Mouse (Mus musculus): ENCODE results near the gene Pygm. TPM values are rescaled to one million over a fixed set of nuclear protein-coding genes. Genes with fewer than 3 reads are reported as not detected.

Pygm gene
- polyA plus RNA-seq, 1 experiment from 2014 or later = 2.3 TPM

- peaks cover 9% of the 10 kb centered on the region for H3K4me1 ChIP-seq
- no peak overlapping the region for H3K27ac ChIP-seq (replicated peaks)
- no peaks in the 10 kb centered on the region for H3K36me3 ChIP-seq
- WGBS = 59% methylated on average over 6 of the region's 6 CpGs
- peaks cover 12% of the 10 kb centered on the region for H3K27me3 ChIP-seq
- no peaks in the 10 kb centered on the region for H3K9me3 ChIP-seq
- no peak overlapping the region for H3K4me2 ChIP-seq (replicated peaks)
- no peak overlapping the region for H3K9ac ChIP-seq (replicated peaks)
- ATAC-seq (ENCODE audit: low FRiP score, low read depth) = no peak
- no peak overlapping the region for H3K4me3 ChIP-seq
Observed at GRCm38 (mm10) chr19:6390251-6390650, 6.1 kb downstream of the Pygm start.

GRCm38 (mm10) chr19:6392743-6393393 lies 8.7 kb downstream of the Pygm start:
- 95% methylated on average over 14 of the region's 14 CpGs for WGBS
- Histone ChIP-seq H3K36me3 (no peaks in the 10 kb centered on the region), H3K9ac (replicated peaks) (no peak overlapping the region), H3K27me3 (peaks cover 18% of the 10 kb centered on the region), H3K4me3 (no peak overlapping the region), H3K9me3 (no peaks in the 10 kb centered on the region), H3K4me1 (peaks cover 9% of the 10 kb centered on the region), H3K4me2 (replicated peaks) (no peak overlapping the region), H3K27ac (replicated peaks) (no peak overlapping the region)
- ATAC-seq (ENCODE audit: low FRiP score, low read depth) = no peak

GRCm38 (mm10) chr19:6393637-6394036 lies 9.4 kb downstream of the Pygm start:
- Histone ChIP-seq H3K4me3 (no peak overlapping the region), H3K9me3 (no peaks in the 10 kb centered on the region), H3K27me3 (peaks cover 19% of the 10 kb centered on the region), H3K36me3 (no peaks in the 10 kb centered on the region), H3K4me2 (replicated peaks) (no peak overlapping the region), H3K27ac (replicated peaks) (no peak overlapping the region), H3K9ac (replicated peaks) (no peak overlapping the region), H3K4me1 (peaks cover 14% of the 10 kb centered on the region)
- 88% methylated on average over 16 of the region's 16 CpGs for WGBS
- ATAC-seq (ENCODE audit: low FRiP score, low read depth) = no peak

- Histone ChIP-seq H3K4me1 (peaks cover 27% of the 10 kb centered on the region), H3K27me3 (peaks cover 27% of the 10 kb centered on the region), H3K4me2 (replicated peaks) (no peak overlapping the region), H3K9me3 (no peaks in the 10 kb centered on the region), H3K36me3 (no peaks in the 10 kb centered on the region), H3K9ac (replicated peaks) (no peak overlapping the region), H3K4me3 (no peak overlapping the region), H3K27ac (replicated peaks) (no peak overlapping the region)
- no peak for ATAC-seq (ENCODE audit: low FRiP score, low read depth)
- WGBS = 92% methylated on average over 5 of the region's 5 CpGs
Observed at GRCm38 (mm10) chr19:6396237-6396636, 12.0 kb downstream of the Pygm start.

- Histone ChIP-seq H3K4me2 (replicated peaks) (no peak overlapping the region), H3K36me3 (no peaks in the 10 kb centered on the region), H3K4me1 (peaks cover 34% of the 10 kb centered on the region), H3K4me3 (no peak overlapping the region), H3K9me3 (no peaks in the 10 kb centered on the region), H3K27ac (replicated peaks) (no peak overlapping the region), H3K27me3 (peaks cover 42% of the 10 kb centered on the region), H3K9ac (replicated peaks) (no peak overlapping the region)
- whole genome bisulfite sequencing = 86% methylated on average over 22 of the region's 22 CpGs
- ATAC-seq (ENCODE audit: low FRiP score, low read depth) = no peak
Observed at GRCm38 (mm10) chr19:6397582-6398249, 13.5 kb downstream of the Pygm start.

GRCm38 (mm10) chr19:6398447-6399284 lies 14.5 kb downstream of the Pygm start:
- Histone ChIP-seq H3K9me3 (no peaks in the 10 kb centered on the region), H3K27me3 (peaks cover 52% of the 10 kb centered on the region), H3K4me2 (replicated peaks) (peak overlapping the region; percentile 100), H3K36me3 (no peaks in the 10 kb centered on the region), H3K9ac (replicated peaks) (peak overlapping the region; percentile 81), H3K27ac (replicated peaks) (peak overlapping the region; percentile 31), H3K4me3 (peak overlapping the region; percentile 69), H3K4me1 (peaks cover 41% of the 10 kb centered on the region)
- WGBS = 2% methylated on average over 39 of the region's 39 CpGs
- ATAC-seq (ENCODE audit: low FRiP score, low read depth) = peak; percentile 55

- no peaks in the 10 kb centered on the region for H3K36me3 ChIP-seq
- WGBS = under 1% methylated on average over 73 of the region's 87 CpGs
- peak within 1 kb of the TSS; percentile 31 for H3K27ac ChIP-seq (replicated peaks)
- ATAC-seq (ENCODE audit: low FRiP score, low read depth) = peak; percentile 35
- peak within 1 kb of the TSS; percentile 100 for H3K4me2 ChIP-seq (replicated peaks)
- H3K4me1 ChIP-seq = peaks cover 42% of the 10 kb centered on the region
- no peaks in the 10 kb centered on the region for H3K9me3 ChIP-seq
- peak within 1 kb of the TSS; percentile 81 for H3K9ac ChIP-seq (replicated peaks)
- H3K27me3 ChIP-seq = peaks cover 55% of the 10 kb centered on the region
- H3K4me3 ChIP-seq = peak within 1 kb of the TSS; percentile 69
Observed at GRCm38 (mm10) chr19:6399285-6400095, 15.3 kb downstream of the Pygm start, which contains the start of gene Rasgrp2. Gene Rasgrp2, plus strand, starts transcription at chr19:6399340.

- H3K4me1 ChIP-seq = peaks cover 42% of the 10 kb centered on the region
- H3K27me3 ChIP-seq = peaks cover 59% of the 10 kb centered on the region
- H3K36me3 ChIP-seq = no peaks in the 10 kb centered on the region
- peak overlapping the region; percentile 69 for H3K4me3 ChIP-seq
- no peak for ATAC-seq (ENCODE audit: low FRiP score, low read depth)
- 3% methylated on average over 29 of the region's 29 CpGs for WGBS
- H3K4me2 ChIP-seq (replicated peaks) = peak overlapping the region; percentile 100
- peak overlapping the region; percentile 81 for H3K9ac ChIP-seq (replicated peaks)
- no peak overlapping the region for H3K27ac ChIP-seq (replicated peaks)
- no peaks in the 10 kb centered on the region for H3K9me3 ChIP-seq
Observed at GRCm38 (mm10) chr19:6400096-6401086, 16.2 kb downstream of the Pygm start.

- 0 out of 2 replicates have a peak overlapping the region, but pooled peaks have one; percentile 28 for H3K9ac ChIP-seq (replicated peaks)
- H3K27me3 ChIP-seq = peaks cover 60% of the 10 kb centered on the region
- H3K36me3 ChIP-seq = no peaks in the 10 kb centered on the region
- no peak overlapping the region for H3K27ac ChIP-seq (replicated peaks)
- no peaks in the 10 kb centered on the region for H3K9me3 ChIP-seq
- 2% methylated on average over 29 of the region's 32 CpGs for WGBS
- H3K4me2 ChIP-seq (replicated peaks) = peak overlapping the region; percentile 51
- H3K4me3 ChIP-seq = peak overlapping the region; percentile 35
- ATAC-seq (ENCODE audit: low FRiP score, low read depth) = no peak
- peaks cover 42% of the 10 kb centered on the region for H3K4me1 ChIP-seq
Observed at GRCm38 (mm10) chr19:6401131-6401815, 17.1 kb downstream of the Pygm start.

GRCm38 (mm10) chr19:6401951-6402350 lies 17.8 kb downstream of the Pygm start:
- H3K36me3 ChIP-seq = no peaks in the 10 kb centered on the region
- no peak overlapping the region for H3K27ac ChIP-seq (replicated peaks)
- WGBS = 15% methylated on average over 9 of the region's 9 CpGs
- H3K4me2 ChIP-seq (replicated peaks) = peak overlapping the region; percentile 51
- no peaks in the 10 kb centered on the region for H3K9me3 ChIP-seq
- H3K9ac ChIP-seq (replicated peaks) = 0 out of 2 replicates have a peak overlapping the region, but pooled peaks have one; percentile 28
- peaks cover 42% of the 10 kb centered on the region for H3K4me1 ChIP-seq
- H3K4me3 ChIP-seq = peak overlapping the region; percentile 35
- ATAC-seq (ENCODE audit: low FRiP score, low read depth) = no peak
- H3K27me3 ChIP-seq = peaks cover 64% of the 10 kb centered on the region
